Mouse (Mus musculus) cerebellum, adult 2 months (tissue): ENCODE data around the gene Prss48.

Experiments used
- CTCF ChIP-seq: fragments of 200-500 bp; IDR thresholded peaks from 2 replicates; pipeline ENCODE4 v1.5.1; 2011; ENCODE audit warnings: low read depth, mild to moderate bottlenecking, control low read depth, low read length, moderate library complexity, borderline replicate concordance; ENCODE audit not compliant: insufficient read depth
- POLR2A ChIP-seq: fragments of 200-500 bp; IDR thresholded peaks from 2 replicates; pipeline ENCODE4 v1.6.1; 2011; ENCODE audit warnings: low read length, control low read depth, borderline replicate concordance; ENCODE audit not compliant: insufficient read depth

DNA sequence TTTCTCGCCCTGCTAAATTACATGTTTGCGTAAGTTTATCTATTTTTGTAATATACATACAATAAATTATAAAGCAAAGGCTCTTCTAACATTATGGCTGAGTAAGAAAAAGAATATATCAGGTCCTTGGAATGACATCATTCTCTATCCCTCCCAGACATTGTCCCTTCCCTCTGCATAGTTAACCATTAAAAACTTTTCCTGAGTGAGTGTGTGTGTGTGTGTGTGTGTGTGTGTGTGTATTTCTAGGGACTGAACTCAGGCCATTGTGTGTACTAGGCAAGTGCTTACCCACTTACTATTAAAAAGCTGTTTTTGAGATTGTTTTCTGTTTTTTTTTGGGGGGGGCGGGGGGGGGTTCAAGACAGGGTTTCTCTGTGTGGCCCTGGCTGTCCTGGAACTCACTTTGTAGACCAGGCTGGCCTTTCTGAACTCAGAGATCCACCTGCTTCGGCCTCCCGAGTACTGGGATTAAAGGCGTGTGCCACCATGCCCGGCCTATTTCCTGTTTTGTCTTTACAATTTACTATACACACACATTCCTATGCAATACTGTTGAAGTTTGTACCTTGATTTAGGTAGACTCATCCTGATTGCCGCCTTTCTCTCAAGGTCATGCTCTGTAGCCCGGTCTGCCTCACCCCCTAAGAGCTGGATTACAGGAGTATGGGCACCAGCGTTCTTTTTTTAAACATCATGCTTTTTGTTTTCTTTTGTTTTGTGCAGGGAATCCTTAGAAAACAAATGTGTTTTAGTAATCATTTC, 28.7 kb downstream of the Prss48 start:
- TF ChIP-seq CTCF (no peak), POLR2A (no peak)
